In the genomic region with DNA sequence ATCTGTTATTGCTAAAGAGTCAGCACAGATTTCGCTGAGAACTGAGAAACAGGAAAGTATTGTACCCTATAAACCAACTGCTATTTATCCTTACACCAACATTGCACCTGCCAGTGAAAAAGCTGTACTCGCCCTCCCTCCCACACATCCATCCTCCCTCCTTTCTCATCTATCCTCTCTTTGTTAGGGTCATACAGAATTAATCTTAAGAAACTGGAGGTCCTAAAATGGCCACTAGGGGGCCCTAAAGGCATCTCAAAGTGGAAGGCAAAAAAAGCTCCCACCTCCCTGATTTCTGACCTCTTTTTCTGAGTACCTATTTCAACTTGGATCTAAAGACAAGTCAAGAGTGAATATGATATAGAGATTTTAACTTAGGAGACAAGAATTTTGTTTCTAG, we compare ENCODE assay signal across 10 mouse cellular contexts. TPM values are rescaled to one million over a fixed set of nuclear protein-coding genes. Genes with fewer than 3 reads are reported as not detected.
DNase-seq lines count a peak whose midpoint lies in the region; ATAC-seq and TF ChIP-seq lines count a peak whose summit lies in the region.
"Had no signal": no experiment of that assay in that cellular context is flagged by ENCODE, and none has a peak within 500 bp of the region (broad histone marks: within the 10 kb centered on the region; RNA-seq: fewer than 3 reads in every experiment).

No protein-coding gene starts in this region.

- TF ChIP-seq CTCF in Patski (IDR thresholded peaks at IDR 0.05): peak; percentile 78
- TF ChIP-seq CTCF in cortical plate, adult 2 months (IDR thresholded peaks at IDR 0.05; ENCODE audit: extremely low read depth, insufficient read depth, low read length): peak; percentile 56; the same call in 1 of the 2 replicates

- H3K27ac ChIP-seq in heart, embryonic 11.5 days (ENCODE audit: low read depth, low read length): no peak overlapping the region
- no peak overlapping the region for H3K27ac ChIP-seq in cortical plate, adult 2 months (ENCODE audit: insufficient read depth, low read length)
- H3K27ac ChIP-seq in midbrain, embryonic 14.5 days (replicated peaks; ENCODE audit: low read depth, low read length): no peak overlapping the region
- H3K27ac ChIP-seq: limb, embryonic 12.5 days; stomach, embryonic 15.5 days had no signal

- no peak overlapping the region for H3K9ac ChIP-seq in heart, embryonic 11.5 days (ENCODE audit: low read depth, low read length)
- H3K9ac ChIP-seq in midbrain, embryonic 14.5 days (replicated peaks; ENCODE audit: low read length): no peak overlapping the region
- H3K9ac ChIP-seq: limb, embryonic 12.5 days; stomach, embryonic 15.5 days had no signal

- H3K27me3 ChIP-seq in heart, embryonic 11.5 days (ENCODE audit: control insufficient read depth, insufficient read depth, low read length): no peaks in the 10 kb centered on the region
- H3K27me3 ChIP-seq in Patski: no peaks in the 10 kb centered on the region
- H3K27me3 ChIP-seq in midbrain, embryonic 14.5 days (ENCODE audit: control insufficient read depth, insufficient read depth, low read length): no peaks in the 10 kb centered on the region
- H3K27me3 ChIP-seq: limb, embryonic 12.5 days; stomach, embryonic 15.5 days had no signal

- no peaks in the 10 kb centered on the region for H3K36me3 ChIP-seq in heart, embryonic 11.5 days (ENCODE audit: control insufficient read depth, insufficient read depth, low read length)
- no peaks in the 10 kb centered on the region for H3K36me3 ChIP-seq in midbrain, embryonic 14.5 days (ENCODE audit: control insufficient read depth, insufficient read depth, low read length)
- H3K36me3 ChIP-seq: limb, embryonic 12.5 days; stomach, embryonic 15.5 days had no signal

- H3K4me1 ChIP-seq in heart, embryonic 11.5 days (ENCODE audit: control insufficient read depth, insufficient read depth, low read length): peaks cover 4% of the 10 kb centered on the region
- no peaks in the 10 kb centered on the region for H3K4me1 ChIP-seq in cortical plate, adult 2 months (ENCODE audit: control insufficient read depth, insufficient read depth, low read length)
- H3K4me1 ChIP-seq in midbrain, embryonic 14.5 days (ENCODE audit: control insufficient read depth, insufficient read depth, low read length): peaks cover 19% of the 10 kb centered on the region

- no peak overlapping the region for H3K4me3 ChIP-seq in heart, embryonic 11.5 days (ENCODE audit: low read depth, low read length)
- no peak overlapping the region; the same call in 1 of the 2 replicates for H3K4me3 ChIP-seq in cortical plate, adult 2 months (ENCODE audit: insufficient read depth, low read length)
- H3K4me3 ChIP-seq in midbrain, embryonic 14.5 days (replicated peaks; ENCODE audit: low read depth, low read length): no peak overlapping the region
- H3K4me3 ChIP-seq: limb, embryonic 12.5 days; stomach, embryonic 15.5 days had no signal

- TF ChIP-seq POLR2A in cortical plate, adult 2 months (IDR thresholded peaks at IDR 0.05; ENCODE audit: extremely low read depth, insufficient read depth, low read length): no peak

- POLR2A ChIA-PET in Patski (lab: Charles Lee): no interaction called here

- 35% methylated on average over 2 of the region's 2 CpGs for WGBS in heart, embryonic 11.5 days (ENCODE audit: insufficient replicate concordance)
- 21% methylated on average over 2 of the region's 2 CpGs for WGBS in midbrain, embryonic 14.5 days

- H3K9me3 ChIP-seq in heart, embryonic 11.5 days (replicated peaks; ENCODE audit: control insufficient read depth, low read length): no peaks in the 10 kb centered on the region
- no peaks in the 10 kb centered on the region for H3K9me3 ChIP-seq in midbrain, embryonic 14.5 days (ENCODE audit: control insufficient read depth, low read length)
- H3K9me3 ChIP-seq: limb, embryonic 12.5 days; stomach, embryonic 15.5 days had no signal

- intact Hi-C loops in heart, postnatal 14 days (cut with DNase I): loop anchor here (10.0 kb wide), 2 partner anchors 411 to 1579 kb away; no protein-coding TSS in a partner anchor

- CTCF ChIA-PET in Patski (lab: Charles Lee): interaction anchor here (0.8 to 5.3 kb wide), 11 partner anchors 23 to 1580 kb away, joined by 3 to 50 read pairs (median 3); no protein-coding TSS in a partner anchor

- in situ Hi-C loops in Patski (cut with MboI; ENCODE audit: low pct_unique_long_range_greater_than_20kb): loop anchor here (10.0 kb wide), 1 partner anchor 1579 kb away; no protein-coding TSS in a partner anchor

- ATAC-seq in heart, embryonic 11.5 days (replicated peaks; ENCODE audit: insufficient number of reproducible peaks, low FRiP score, low TSS enrichment): no peak
- no peak for ATAC-seq in Patski
- no peak for ATAC-seq in midbrain, embryonic 14.5 days (ENCODE audit: low FRiP score, low TSS enrichment)

- peak; percentile 51 to 80 for DNase-seq in heart, adult 18-20 months
- DNase-seq in Patski (ENCODE audit: low read depth, low spot score): no peak
- DNase-seq in heart, postnatal 14 days: peak; percentile 18 to 64
- DNase-seq in layer of hippocampus, postnatal 25 days (ENCODE audit: extremely low spot score in 1 of 2, low spot score in 1 of 2): peak; percentile 40 to 74
- peak; percentile 92 for DNase-seq in midbrain, embryonic 14.5 days
- DNase-seq in thymus, postnatal 14 days: peak; percentile 47

- H3K4me2 ChIP-seq in heart, embryonic 11.5 days: no peak overlapping the region
- H3K4me2 ChIP-seq in midbrain, embryonic 14.5 days (ENCODE audit: low read length): peak overlapping the region; percentile 87
- H3K4me2 ChIP-seq: limb, embryonic 12.5 days; stomach, embryonic 15.5 days had no signal

RNA-seq across cellular contexts. Expression of gene Large1, which starts 2.6 kb away (rescaled TPM):
- total RNA-seq in heart, adult 18-20 months (2021): 10 to 100 TPM; 40.0 to 41.8 TPM
- polyA plus RNA-seq in heart, embryonic 11.5 days (2014; fragmentation: Nextera tagmentation; extraction: Ambion mirVana): 7.2 and 8.7 TPM in 2 replicates
- 68.6 TPM for polyA plus RNA-seq in Patski (2021)
- 78.8 and 84.5 TPM in 2 replicates for polyA plus RNA-seq in cortical plate, adult 2 months (2012; rRNA removed)
- total RNA-seq in heart, postnatal 14 days (2021): 10 to 100 TPM; 28.6 to 28.7 TPM
- total RNA-seq in layer of hippocampus, postnatal 25 days (2021): 100 to 1,000 TPM; 153 to 155 TPM
- polyA plus RNA-seq in midbrain, embryonic 14.5 days (2014; fragmentation: Nextera tagmentation; extraction: Ambion mirVana): 23.0 and 23.9 TPM in 2 replicates
